Mouse (Mus musculus): ENCODE measurements around the gene Zswim3.

GRCm38 (mm10) chr2:164777246-164778014, 27.5 kb upstream of the Zswim3 start:
- no peak for TF ChIP-seq POLR2A (IDR thresholded peaks at IDR 0.05; ENCODE audit: insufficient read depth, low read depth, low read length)
- TF ChIP-seq CTCF (IDR thresholded peaks at IDR 0.05; ENCODE audit: insufficient read depth, low read depth, low read length): no peak
